Mouse (Mus musculus): Measurements from ENCODE around the gene Dok7. TPM values are rescaled to one million over a fixed set of nuclear protein-coding genes. Genes with fewer than 3 reads are reported as not detected.

Gene Dok7
- polyA plus RNA-seq, 1 experiment from 2014 or later = 0.26 TPM

DNA sequence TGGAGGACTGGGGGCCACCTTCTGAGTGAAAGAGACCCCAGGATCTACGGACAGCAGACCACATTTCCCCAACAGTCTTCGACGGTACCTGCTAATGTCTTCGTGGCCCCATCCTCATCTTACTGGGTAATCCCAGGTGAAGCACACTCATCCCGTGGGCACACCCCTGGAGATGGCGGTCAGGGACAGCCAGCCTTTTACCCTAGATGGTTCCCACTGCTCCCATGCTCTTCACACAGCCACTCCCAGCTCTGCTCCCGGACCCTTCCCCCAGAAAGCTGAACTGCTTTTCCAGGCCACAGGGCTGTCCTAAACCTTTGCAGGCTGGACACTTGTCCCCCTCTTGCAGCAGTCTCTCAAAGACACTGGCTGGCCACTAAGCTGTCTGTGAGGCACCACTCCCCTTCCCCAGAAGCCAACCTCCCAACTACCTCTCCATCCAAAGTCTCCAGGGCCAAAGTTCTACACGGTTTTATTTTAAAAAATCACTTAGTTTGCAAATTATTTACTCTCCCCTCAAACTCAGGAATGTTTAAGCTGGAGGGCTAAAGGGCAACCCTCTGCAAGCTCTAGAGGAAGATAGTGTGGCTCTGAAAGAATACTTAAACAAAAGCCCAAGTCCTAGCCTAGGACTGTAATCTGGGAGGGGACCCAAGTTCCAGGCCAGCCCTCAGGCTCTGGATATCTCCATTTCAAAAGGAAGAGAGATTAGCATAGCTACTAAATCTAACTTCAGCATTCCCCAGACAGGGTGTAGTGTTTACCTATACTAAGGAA, 47.8 kb downstream of the Dok7 start:
- Histone ChIP-seq H3K4me3 (peak overlapping the region; percentile 84), H3K4me1 (peaks cover 21% of the 10 kb centered on the region), H3K27me3 (ENCODE audit: low read depth, poor library complexity, severe bottlenecking) (no peaks in the 10 kb centered on the region), H3K27ac (no peak overlapping the region), H3K36me3 (peaks cover 33% of the 10 kb centered on the region), H3K9me3 (replicated peaks) (no peaks in the 10 kb centered on the region)
- 61% methylated on average over 8 of the region's 8 CpGs for WGBS
- no peak for DNase-seq (ENCODE audit: low spot score)

DNA sequence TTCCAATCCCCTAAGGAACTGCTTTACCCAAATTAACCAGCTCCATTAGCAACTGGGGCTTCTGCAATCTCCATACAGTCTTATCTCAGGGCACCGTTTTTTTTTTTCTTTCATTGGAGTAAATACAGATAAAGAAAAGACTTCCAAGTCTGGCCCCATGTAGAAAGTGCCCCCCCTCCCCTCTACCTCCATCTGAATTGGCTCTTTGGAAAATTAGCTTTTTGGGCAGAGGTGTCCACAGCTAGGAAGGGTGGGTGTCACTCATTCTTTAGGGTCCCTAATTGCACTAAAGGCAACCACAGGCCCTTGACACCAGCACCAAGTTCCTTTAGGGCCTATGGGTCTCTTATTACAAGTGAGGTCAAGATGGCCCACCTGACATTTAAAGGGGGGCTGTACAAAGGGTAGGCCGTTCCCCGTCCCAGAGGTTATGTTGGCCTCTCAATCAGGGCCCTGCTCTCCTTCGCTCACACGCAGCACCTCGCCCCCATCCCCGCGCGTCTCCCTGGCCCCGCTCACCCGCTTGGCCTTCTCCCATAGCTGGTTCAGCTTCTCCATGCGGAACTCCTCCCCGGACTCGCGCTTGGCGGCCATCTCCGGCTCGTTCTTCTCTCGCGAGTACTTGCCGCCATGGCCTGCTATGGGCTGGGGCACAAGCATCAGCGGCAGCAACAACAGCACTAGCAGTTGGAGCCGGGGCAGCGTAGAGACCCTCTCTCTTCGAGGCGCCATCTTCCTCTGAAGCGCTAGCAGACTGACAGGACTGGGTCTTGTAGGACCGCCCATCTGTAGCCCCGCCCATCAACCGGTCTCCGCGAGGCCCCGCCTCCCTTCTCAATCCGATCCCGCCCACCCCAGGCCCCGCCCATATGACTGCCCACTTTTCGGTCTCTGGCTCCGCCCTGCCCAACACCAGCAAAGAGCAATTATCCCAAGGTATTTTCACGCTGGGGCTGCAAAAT, 48.7 kb downstream of the Dok7 start, which contains the start of gene Lrpap1:
Gene Lrpap1, minus strand, starts transcription at position 807 of the 962 bp plus-strand sequence.
- no peaks in the 10 kb centered on the region for H3K27me3 ChIP-seq (ENCODE audit: low read depth, poor library complexity, severe bottlenecking)
- peaks cover 24% of the 10 kb centered on the region for H3K36me3 ChIP-seq
- under 1% methylated on average over 39 of the region's 39 CpGs for WGBS
- H3K4me1 ChIP-seq = peaks cover 21% of the 10 kb centered on the region
- DNase-seq (ENCODE audit: low spot score) = peak; percentile 97
- peak within 1 kb of the TSS; percentile 84 for H3K4me3 ChIP-seq
- no peaks in the 10 kb centered on the region for H3K9me3 ChIP-seq (replicated peaks)
- peak within 1 kb of the TSS; percentile 87 for H3K27ac ChIP-seq

DNA sequence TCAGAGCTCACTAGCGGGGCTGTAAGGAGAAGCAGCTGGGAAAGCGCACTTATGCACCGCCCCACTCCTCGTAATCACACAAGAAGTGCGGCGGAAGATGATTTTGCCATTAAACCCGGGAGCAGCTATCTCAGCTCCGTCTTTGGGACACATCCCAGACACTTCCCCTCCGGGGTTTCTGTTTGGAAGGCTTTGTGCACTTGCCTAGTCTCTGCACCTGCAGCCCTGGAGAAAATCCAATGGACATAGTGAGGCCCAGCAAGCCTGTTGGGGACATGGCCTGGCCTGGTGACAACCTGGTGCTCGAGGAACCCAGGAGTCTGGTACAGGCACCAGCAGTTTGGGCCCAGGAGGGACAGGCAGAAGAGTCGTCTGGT, 49.3 kb downstream of the Dok7 start:
- H3K27me3 ChIP-seq (ENCODE audit: low read depth, poor library complexity, severe bottlenecking) = no peaks in the 10 kb centered on the region
- WGBS = 10% methylated on average over 11 of the region's 11 CpGs
- H3K9me3 ChIP-seq (replicated peaks) = no peaks in the 10 kb centered on the region
- no peak for DNase-seq (ENCODE audit: low spot score)
- peak overlapping the region; percentile 87 for H3K27ac ChIP-seq
- H3K4me1 ChIP-seq = peaks cover 21% of the 10 kb centered on the region
- peak overlapping the region; percentile 84 for H3K4me3 ChIP-seq
- peaks cover 17% of the 10 kb centered on the region for H3K36me3 ChIP-seq

DNA sequence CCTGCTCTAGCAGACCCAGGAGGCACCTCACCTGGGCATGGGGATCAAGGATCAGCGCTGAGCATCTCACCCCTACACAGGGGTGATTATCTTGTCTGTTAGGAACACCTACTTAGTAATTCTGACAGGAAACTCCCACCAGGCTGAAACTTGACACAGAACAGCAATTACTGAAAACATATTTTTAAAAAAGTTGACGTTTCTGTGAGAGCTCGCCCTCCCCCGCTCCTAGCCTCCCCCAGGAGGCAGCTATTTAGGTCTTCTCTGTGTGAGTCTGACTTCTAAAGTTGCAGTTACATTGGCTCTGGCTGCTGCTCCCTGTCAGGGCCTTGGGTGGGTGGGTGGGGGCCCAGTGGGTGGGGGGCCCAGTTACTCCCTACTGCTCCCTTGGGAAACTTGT, 55.9 kb downstream of the Dok7 start:
- 65% methylated on average over 4 of the region's 4 CpGs for WGBS
- Histone ChIP-seq H3K36me3 (no peaks in the 10 kb centered on the region), H3K27me3 (ENCODE audit: low read depth, poor library complexity, severe bottlenecking) (no peaks in the 10 kb centered on the region), H3K4me1 (peaks cover 14% of the 10 kb centered on the region), H3K4me3 (no peak overlapping the region), H3K27ac (no peak overlapping the region), H3K9me3 (replicated peaks) (no peaks in the 10 kb centered on the region)
- no peak for DNase-seq (ENCODE audit: low spot score)

DNA sequence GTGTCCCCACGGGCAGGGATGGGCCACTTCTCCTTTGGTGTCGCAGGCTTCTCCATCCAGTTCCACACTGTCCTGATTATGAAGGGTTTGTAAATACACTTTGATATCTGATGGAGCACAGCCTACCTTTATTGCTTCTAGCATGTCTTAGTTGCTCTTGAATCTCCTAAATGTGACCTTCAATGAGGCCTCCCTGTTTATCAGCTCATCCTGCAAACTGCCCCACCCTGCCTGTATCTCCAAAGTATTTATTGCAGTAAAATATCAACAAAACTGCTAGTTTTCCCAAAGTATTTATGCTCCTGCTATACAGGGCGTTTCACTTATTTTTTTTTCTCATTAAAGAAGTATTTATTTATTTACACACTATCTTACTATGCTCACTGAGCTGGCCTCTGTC, 59.4 kb downstream of the Dok7 start:
- H3K27me3 ChIP-seq (ENCODE audit: low read depth, poor library complexity, severe bottlenecking) = peaks cover 4% of the 10 kb centered on the region; the same call in 1 of the 2 replicates
- 78% methylated on average over 3 of the region's 3 CpGs for WGBS
- no peaks in the 10 kb centered on the region for H3K9me3 ChIP-seq (replicated peaks)
- no peak overlapping the region for H3K27ac ChIP-seq
- H3K36me3 ChIP-seq = no peaks in the 10 kb centered on the region
- H3K4me1 ChIP-seq = peaks cover 14% of the 10 kb centered on the region
- no peak overlapping the region for H3K4me3 ChIP-seq
- no peak for DNase-seq (ENCODE audit: low spot score)

DNA sequence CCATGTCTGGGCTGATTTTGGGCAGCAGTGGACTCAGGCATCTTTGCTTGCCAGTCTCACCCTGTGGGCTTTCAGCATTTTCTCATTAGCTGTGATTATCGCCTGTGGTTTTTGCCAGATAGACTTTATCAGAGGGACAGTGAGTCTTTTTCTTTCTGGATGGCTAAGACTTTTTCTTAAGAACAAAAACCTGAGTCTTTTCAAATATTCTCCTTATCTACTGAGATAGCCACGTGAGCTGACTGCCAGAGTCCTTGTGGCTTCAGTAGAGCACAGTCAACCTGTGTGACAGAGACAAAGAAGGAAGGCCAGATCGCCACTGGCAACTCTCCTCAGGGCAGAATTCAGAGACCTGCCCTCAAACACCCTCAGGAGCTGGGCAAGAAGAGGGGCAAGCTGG, 61.1 kb downstream of the Dok7 start:
- H3K27me3 ChIP-seq (ENCODE audit: low read depth, poor library complexity, severe bottlenecking) = peaks cover 4% of the 10 kb centered on the region; the same call in 1 of the 2 replicates
- H3K27ac ChIP-seq = no peak overlapping the region
- H3K4me1 ChIP-seq = peaks cover 8% of the 10 kb centered on the region
- no peaks in the 10 kb centered on the region for H3K36me3 ChIP-seq
- DNase-seq (ENCODE audit: low spot score) = no peak
- H3K9me3 ChIP-seq (replicated peaks) = no peaks in the 10 kb centered on the region
- 77% methylated on average over 3 of the region's 3 CpGs for WGBS
- no peak overlapping the region for H3K4me3 ChIP-seq

DNA sequence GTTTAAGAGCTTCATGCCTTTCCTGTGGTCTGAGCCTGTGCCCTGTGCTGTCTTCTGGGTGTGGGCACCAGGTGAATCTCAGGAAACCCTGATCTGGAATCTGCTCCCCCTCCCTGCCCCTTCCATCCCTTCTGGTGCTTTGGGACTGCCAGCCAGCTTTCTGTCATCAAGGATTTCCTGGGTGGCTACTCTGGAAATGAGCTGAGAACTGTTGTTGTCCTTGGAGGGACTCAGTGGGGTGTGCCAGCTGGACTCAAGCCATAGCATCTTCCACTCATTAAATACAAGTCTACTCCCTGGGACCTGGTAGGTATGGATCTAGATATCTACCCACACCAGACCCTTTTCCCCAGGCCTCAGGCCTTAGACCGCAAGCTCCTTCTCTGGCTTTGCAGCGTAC, 61.9 kb downstream of the Dok7 start:
- Histone ChIP-seq H3K36me3 (no peaks in the 10 kb centered on the region), H3K27me3 (ENCODE audit: low read depth, poor library complexity, severe bottlenecking) (peaks cover 4% of the 10 kb centered on the region; the same call in 1 of the 2 replicates), H3K4me3 (no peak overlapping the region), H3K27ac (no peak overlapping the region), H3K9me3 (replicated peaks) (no peaks in the 10 kb centered on the region), H3K4me1 (peaks cover under 1% of the 10 kb centered on the region)
- DNase-seq (ENCODE audit: low spot score) = no peak
- 93% methylated on average over 2 of the region's 2 CpGs for WGBS

DNA sequence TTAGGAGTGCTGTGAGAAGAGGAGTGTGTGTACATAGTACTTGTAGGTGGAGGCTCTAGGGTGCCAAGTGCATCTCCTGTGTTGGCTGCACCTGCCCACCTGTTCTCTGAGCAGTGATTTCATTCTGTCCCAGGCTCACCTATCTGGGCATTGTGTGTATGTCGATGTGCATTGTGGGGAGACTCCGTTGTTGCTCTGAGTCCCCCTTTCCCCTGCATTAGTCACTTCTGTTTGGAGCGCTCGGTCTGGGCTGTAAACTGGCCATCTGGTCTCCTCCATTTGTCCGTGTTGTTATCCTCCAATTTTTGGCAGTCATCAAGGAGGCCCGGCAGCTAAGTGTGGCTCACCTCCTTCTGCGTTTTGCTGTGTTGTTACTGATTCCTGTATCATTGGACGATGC, 63.5 kb downstream of the Dok7 start:
- H3K4me1 ChIP-seq = no peaks in the 10 kb centered on the region
- no peak for DNase-seq (ENCODE audit: low spot score)
- H3K36me3 ChIP-seq = no peaks in the 10 kb centered on the region
- peaks cover 4% of the 10 kb centered on the region; the same call in 1 of the 2 replicates for H3K27me3 ChIP-seq (ENCODE audit: low read depth, poor library complexity, severe bottlenecking)
- 59% methylated on average over 8 of the region's 8 CpGs for WGBS
- no peak overlapping the region for H3K4me3 ChIP-seq
- H3K9me3 ChIP-seq (replicated peaks) = no peaks in the 10 kb centered on the region
- no peak overlapping the region for H3K27ac ChIP-seq

DNA sequence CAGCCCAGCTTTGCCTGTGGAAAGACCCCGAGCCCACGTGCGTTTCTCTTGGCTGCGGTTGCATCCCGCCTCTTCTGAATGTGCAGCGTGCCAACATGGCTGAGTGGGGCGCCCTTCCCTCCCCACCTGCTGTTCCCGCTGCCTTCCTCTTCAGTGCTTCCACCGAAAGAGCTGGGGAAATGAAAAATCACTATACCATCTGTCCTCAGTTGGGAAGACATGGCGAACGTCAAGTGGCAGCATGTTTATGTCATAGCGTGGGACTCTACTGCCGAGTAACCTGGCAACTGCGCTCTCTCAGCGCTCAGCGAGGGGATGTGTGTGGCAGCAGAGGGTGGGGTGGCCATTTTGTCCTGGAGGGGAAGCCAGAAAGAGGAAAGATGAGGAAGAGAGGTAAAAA, 72.6 kb downstream of the Dok7 start:
- H3K9me3 ChIP-seq (replicated peaks) = no peaks in the 10 kb centered on the region
- no peak overlapping the region for H3K4me3 ChIP-seq
- H3K27ac ChIP-seq = no peak overlapping the region
- 90% methylated on average over 16 of the region's 16 CpGs for WGBS
- no peaks in the 10 kb centered on the region for H3K36me3 ChIP-seq
- H3K4me1 ChIP-seq = 0 out of 2 replicates have a peak, but pooled peaks cover 5% of the 10 kb centered on the region
- H3K27me3 ChIP-seq (ENCODE audit: low read depth, poor library complexity, severe bottlenecking) = no peaks in the 10 kb centered on the region; the same call in 1 of the 2 replicates
- no peak for DNase-seq (ENCODE audit: low spot score)

DNA sequence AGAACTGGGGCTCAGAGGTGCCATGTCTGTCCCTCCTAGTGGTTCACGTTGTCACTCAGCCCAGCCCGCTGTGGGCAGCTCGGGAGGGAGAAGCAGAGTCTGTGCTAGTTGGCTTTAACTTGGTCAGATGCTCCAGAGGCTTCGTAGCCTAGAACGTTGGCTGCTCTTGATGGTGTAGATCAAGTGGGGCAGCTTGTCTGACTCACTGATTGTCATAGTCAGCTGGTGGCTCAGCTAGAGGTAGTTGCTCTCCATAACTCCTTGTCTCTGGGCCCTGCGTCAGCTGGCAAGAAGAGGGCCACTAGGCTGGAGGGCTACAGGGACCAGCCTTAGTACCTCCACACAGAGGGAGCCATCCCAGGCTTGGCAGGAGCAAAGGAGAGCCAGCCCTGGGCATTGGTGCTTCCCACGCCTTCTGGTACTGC, 73.2 kb downstream of the Dok7 start:
- 91% methylated on average over 7 of the region's 7 CpGs for WGBS
- H3K27ac ChIP-seq = no peak overlapping the region
- H3K27me3 ChIP-seq (ENCODE audit: low read depth, poor library complexity, severe bottlenecking) = no peaks in the 10 kb centered on the region; the same call in 1 of the 2 replicates
- DNase-seq (ENCODE audit: low spot score) = no peak
- no peaks in the 10 kb centered on the region for H3K36me3 ChIP-seq
- no peak overlapping the region for H3K4me3 ChIP-seq
- no peaks in the 10 kb centered on the region for H3K9me3 ChIP-seq (replicated peaks)
- H3K4me1 ChIP-seq = 0 out of 2 replicates have a peak, but pooled peaks cover 7% of the 10 kb centered on the region

DNA sequence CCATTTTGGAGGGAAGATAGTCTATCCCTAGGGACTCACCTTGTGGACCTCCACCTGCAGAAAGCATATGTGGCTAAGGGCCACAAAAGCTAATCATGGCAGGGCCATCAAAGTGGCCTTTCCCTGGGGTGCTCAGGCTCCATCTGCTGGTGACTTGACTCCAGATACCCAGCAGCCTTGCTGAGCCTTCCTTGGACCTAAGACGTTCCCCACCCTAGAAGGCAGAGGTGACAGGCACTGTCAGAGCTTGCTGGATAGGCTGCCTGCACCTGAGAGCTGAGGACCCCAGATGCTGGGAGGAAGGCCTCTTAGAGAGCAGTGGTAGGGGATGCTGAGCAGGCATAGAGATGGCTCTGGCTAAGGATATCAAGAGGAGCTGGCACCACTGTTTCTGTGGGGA, 74.7 kb downstream of the Dok7 start:
- Histone ChIP-seq H3K36me3 (no peaks in the 10 kb centered on the region), H3K4me1 (0 out of 2 replicates have a peak, but pooled peaks cover 7% of the 10 kb centered on the region), H3K9me3 (replicated peaks) (no peaks in the 10 kb centered on the region), H3K27ac (no peak overlapping the region), H3K4me3 (no peak overlapping the region), H3K27me3 (ENCODE audit: low read depth, poor library complexity, severe bottlenecking) (no peaks in the 10 kb centered on the region; the same call in 1 of the 2 replicates)
- WGBS = 25% methylated on average over 1 of the region's 1 CpGs
- DNase-seq (ENCODE audit: low spot score) = no peak

DNA sequence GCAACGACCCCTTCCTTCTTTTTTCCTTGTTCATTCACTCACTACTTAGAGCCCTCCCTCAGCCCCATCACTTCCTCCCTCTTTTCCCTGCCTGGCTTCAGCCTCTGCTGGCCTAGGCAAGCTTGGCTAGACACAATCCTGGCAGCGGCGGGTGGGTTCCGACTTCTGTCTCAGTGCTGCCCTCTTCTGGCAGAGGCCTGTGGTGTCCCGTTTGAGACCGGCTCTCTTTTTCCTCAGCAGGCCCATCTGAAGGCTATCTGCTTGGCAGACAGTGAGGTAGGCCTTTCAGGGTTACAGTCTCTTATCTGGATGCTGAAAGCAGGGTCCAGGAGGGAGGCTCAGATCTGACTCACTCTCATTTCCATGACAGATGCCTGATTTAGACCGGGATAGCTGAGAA, 75.2 kb downstream of the Dok7 start:
- H3K4me1 ChIP-seq = 0 out of 2 replicates have a peak, but pooled peaks cover 7% of the 10 kb centered on the region
- H3K9me3 ChIP-seq (replicated peaks) = no peaks in the 10 kb centered on the region
- peak; percentile 91 for DNase-seq (ENCODE audit: low spot score)
- 6% methylated on average over 7 of the region's 7 CpGs for WGBS
- no peak overlapping the region for H3K27ac ChIP-seq
- H3K4me3 ChIP-seq = no peak overlapping the region
- H3K27me3 ChIP-seq (ENCODE audit: low read depth, poor library complexity, severe bottlenecking) = no peaks in the 10 kb centered on the region; the same call in 1 of the 2 replicates
- no peaks in the 10 kb centered on the region for H3K36me3 ChIP-seq
